8 mouse cellular contexts compared by ENCODE assay signal in the genomic region with DNA sequence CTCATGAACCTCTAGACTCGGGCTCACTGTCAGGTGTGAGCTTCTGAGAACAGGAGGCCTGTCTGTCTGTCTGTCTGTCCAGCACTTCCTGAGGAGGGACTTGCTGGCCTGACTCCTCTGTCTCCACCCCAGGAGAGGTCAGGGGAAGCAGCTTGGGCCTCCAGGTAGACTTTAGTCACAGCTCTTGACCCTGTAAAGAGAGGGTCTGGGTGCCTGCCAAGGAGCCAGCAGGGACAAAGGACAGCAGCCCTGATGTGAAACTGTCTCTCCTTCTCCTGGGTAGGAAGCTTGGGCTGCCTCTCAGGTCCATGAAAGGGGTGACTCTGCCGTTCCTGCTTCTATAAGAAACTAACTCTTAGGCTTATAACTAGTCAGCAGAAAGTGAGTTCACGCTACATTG.
DNase-seq lines count a peak whose midpoint lies in the region; ATAC-seq and TF ChIP-seq lines count a peak whose summit lies in the region.

No protein-coding gene starts in this region.

- H3K9ac ChIP-seq in lung, embryonic 16.5 days (ENCODE audit: low read length): 0 out of 2 replicates have a peak overlapping the region, but pooled peaks have one; percentile 9
- no peak overlapping the region for H3K9ac ChIP-seq in embryonic facial prominence, embryonic 14.5 days (ENCODE audit: low read depth, low read length)
- H3K9ac ChIP-seq in midbrain, embryonic 15.5 days: no peak overlapping the region

- no peak for TF ChIP-seq CTCF in kidney, adult 2 months (conservative IDR thresholded peaks at IDR 0.05; ENCODE audit: insufficient read depth, insufficient read length, low read depth, low read length)

- no peaks in the 10 kb centered on the region for H3K36me3 ChIP-seq in lung, embryonic 16.5 days (ENCODE audit: control insufficient read depth, insufficient read depth, low read length)
- H3K36me3 ChIP-seq in embryonic facial prominence, embryonic 14.5 days (ENCODE audit: control insufficient read depth, insufficient read depth, low read length): no peaks in the 10 kb centered on the region
- H3K36me3 ChIP-seq in kidney, adult 2 months (ENCODE audit: control insufficient read depth, insufficient read depth, low read length): no peaks in the 10 kb centered on the region
- no peaks in the 10 kb centered on the region for H3K36me3 ChIP-seq in midbrain, embryonic 15.5 days (replicated peaks)

- H3K27me3 ChIP-seq in lung, embryonic 16.5 days (ENCODE audit: control insufficient read depth, insufficient read depth, low read depth, low read length): no peaks in the 10 kb centered on the region
- no peaks in the 10 kb centered on the region for H3K27me3 ChIP-seq in embryonic facial prominence, embryonic 14.5 days (replicated peaks; ENCODE audit: control insufficient read depth, insufficient read depth, low read length)
- H3K27me3 ChIP-seq in kidney, adult 2 months (replicated peaks; ENCODE audit: control insufficient read depth, insufficient read depth, low read length): no peaks in the 10 kb centered on the region
- no peaks in the 10 kb centered on the region for H3K27me3 ChIP-seq in midbrain, embryonic 15.5 days (replicated peaks)

- WGBS in lung, embryonic 16.5 days: 50% methylated on average over 3 of the region's 3 CpGs
- WGBS in embryonic facial prominence, embryonic 14.5 days: 83% methylated on average over 3 of the region's 3 CpGs
- 34% methylated on average over 3 of the region's 3 CpGs for WGBS in kidney, adult 2 months
- 81% methylated on average over 3 of the region's 3 CpGs for WGBS in midbrain, embryonic 15.5 days

- peaks cover 21% of the 10 kb centered on the region for H3K4me1 ChIP-seq in lung, embryonic 16.5 days (replicated peaks; ENCODE audit: control insufficient read depth, insufficient read depth, low read length)
- H3K4me1 ChIP-seq in embryonic facial prominence, embryonic 14.5 days (ENCODE audit: control insufficient read depth, insufficient read depth, low read length): peaks cover 21% of the 10 kb centered on the region
- peaks cover 22% of the 10 kb centered on the region for H3K4me1 ChIP-seq in kidney, adult 2 months (ENCODE audit: control insufficient read depth, insufficient read depth, low read length)
- peaks cover 34% of the 10 kb centered on the region for H3K4me1 ChIP-seq in midbrain, embryonic 15.5 days

- H3K9me3 ChIP-seq in lung, embryonic 16.5 days (ENCODE audit: control insufficient read depth, low read length): no peaks in the 10 kb centered on the region
- H3K9me3 ChIP-seq in embryonic facial prominence, embryonic 14.5 days (ENCODE audit: control insufficient read depth, low read length): no peaks in the 10 kb centered on the region
- no peaks in the 10 kb centered on the region for H3K9me3 ChIP-seq in midbrain, embryonic 15.5 days

- H3K4me2 ChIP-seq in lung, embryonic 16.5 days (ENCODE audit: low read depth, low read length): no peak overlapping the region
- no peak overlapping the region for H3K4me2 ChIP-seq in embryonic facial prominence, embryonic 14.5 days (ENCODE audit: low read depth, low read length)
- H3K4me2 ChIP-seq in midbrain, embryonic 15.5 days: no peak overlapping the region

- no peak for TF ChIP-seq POLR2A in kidney, adult 2 months (IDR thresholded peaks at IDR 0.05; ENCODE audit: low read depth, low read length)

- H3K4me3 ChIP-seq in lung, embryonic 16.5 days (ENCODE audit: low read length): no peak overlapping the region
- H3K4me3 ChIP-seq in embryonic facial prominence, embryonic 14.5 days (ENCODE audit: low read depth, low read length): no peak overlapping the region
- H3K4me3 ChIP-seq in kidney, adult 2 months (ENCODE audit: insufficient read depth, low read depth, low read length): no peak overlapping the region
- H3K4me3 ChIP-seq in midbrain, embryonic 15.5 days: no peak overlapping the region

- ATAC-seq in lung, embryonic 16.5 days (ENCODE audit: low read depth): no peak
- ATAC-seq in embryonic facial prominence, embryonic 14.5 days (ENCODE audit: low read depth): no peak
- no peak for ATAC-seq in midbrain, embryonic 15.5 days (replicated peaks)

- DNase-seq in lung, postnatal 4 days: no peak
- no peak for DNase-seq in embryonic facial prominence, embryonic 14.5 days (ENCODE audit: low spot score)
- peak; percentile 91 for DNase-seq in kidney, adult 2 months
- DNase-seq in cerebellum, adult 18-20 months: no peak
- DNase-seq in layer of hippocampus, adult 18-20 months (ENCODE audit: low spot score in 2 of 2): no peak
- DNase-seq in natural killer cell, adult 2 months (ENCODE audit: low spot score in 2 of 2): no peak

- peak overlapping the region; percentile 30; the same call in 1 of the 2 replicates for H3K27ac ChIP-seq in lung, embryonic 16.5 days (ENCODE audit: low read length)
- H3K27ac ChIP-seq in embryonic facial prominence, embryonic 14.5 days (replicated peaks; ENCODE audit: low read depth, low read length): peak overlapping the region; percentile 35
- peak overlapping the region; percentile 6; the same call in 1 of the 2 replicates for H3K27ac ChIP-seq in kidney, adult 2 months (ENCODE audit: insufficient read depth, low read depth, low read length)
- peak overlapping the region; percentile 32; the same call in 1 of the 2 replicates for H3K27ac ChIP-seq in midbrain, embryonic 15.5 days
